Mouse (Mus musculus) embryonic facial prominence, embryonic 11.5 days (tissue): Measurements from ENCODE around the gene Fyn. TPM values are rescaled to one million over a fixed set of nuclear protein-coding genes. Genes with fewer than 3 reads are reported as not detected.

Experiments
- ATAC-seq: fragments of 200-750 bp; cut with Nextera tagmentation; replicated peaks from 2 replicates; pipeline ENCODE4 v1.8.0; 2017; ENCODE audit warnings: low read depth; ENCODE audit not compliant: insufficient number of reproducible peaks, low FRiP score, low TSS enrichment
- DNase-seq: peaks from one replicate; pipeline ENCODE4 v3.0.0-alpha.2; 2015; ENCODE audit warnings: low spot score
- H3K27ac ChIP-seq: fragments of 300-500 bp; sonication (generic); replicated peaks from 2 replicates; pipeline ENCODE4 v1.5.1; 2014; ENCODE audit warnings: mild to moderate bottlenecking, low read depth, low read length, control low read depth
- H3K27me3 ChIP-seq: fragments of 300-500 bp; sonication (generic); 2 replicates; pipeline ENCODE4 v1.6.1; 2014; ENCODE audit warnings: mild to moderate bottlenecking, low read length, moderate library complexity, mixed read lengths; ENCODE audit not compliant: control insufficient read depth, insufficient read depth
- H3K36me3 ChIP-seq: fragments of 300-500 bp; sonication (generic); replicated peaks from 2 replicates; pipeline ENCODE4 v1.6.1; 2014; ENCODE audit warnings: low read depth, mild to moderate bottlenecking, low read length, moderate library complexity, mixed read lengths; ENCODE audit not compliant: control insufficient read depth, insufficient read depth
- H3K4me1 ChIP-seq: fragments of 300-500 bp; sonication (generic); 2 replicates; pipeline ENCODE4 v1.6.1; 2014; ENCODE audit warnings: low read length, mixed read lengths; ENCODE audit not compliant: control insufficient read depth, insufficient read depth
- H3K4me2 ChIP-seq: fragments of 300-500 bp; sonication (generic); 2 replicates; pipeline ENCODE4 v1.6.1; 2014; ENCODE audit warnings: low read depth, mild to moderate bottlenecking, control low read depth, low read length, moderate library complexity
- H3K4me3 ChIP-seq: fragments of 300-500 bp; sonication (generic); 2 replicates; pipeline ENCODE4 v1.5.1; 2014; ENCODE audit warnings: low read depth, low read length, control low read depth
- H3K9ac ChIP-seq: fragments of 300-500 bp; sonication (generic); replicated peaks from 2 replicates; pipeline ENCODE4 v1.6.1; 2014; ENCODE audit warnings: mild to moderate bottlenecking, control low read depth, low read length
- H3K9me3 ChIP-seq: fragments of 300-500 bp; sonication (generic); replicated peaks from 2 replicates; pipeline ENCODE4 v1.6.1; 2016; ENCODE audit warnings: mild to moderate bottlenecking, low read length, inconsistent platforms, mixed read lengths; ENCODE audit not compliant: control insufficient read depth
- WGBS: fragments of 180-500 bp; shearing (Covaris S2); extraction: QIAGEN DNeasy Blood & Tissue Kit; methylation state at CpG from one replicate; pipeline ENCODE4 v1.1.7; 2014; 5-methylcytosine and 5-hydroxymethylcytosine counted together
- polyA plus RNA-seq: library from polyadenylated mRNA; unstranded; fragments of >200 nt; fragmentation: Nextera tagmentation; extraction: Ambion mirVana; gene quantifications from 2 replicates; pipeline ENCODE4 v1.2.1, GENCODE M21; 2014

The Fyn gene
- polyA plus RNA-seq, 1 experiment from 2014 or later = 38.9 TPM

DNA sequence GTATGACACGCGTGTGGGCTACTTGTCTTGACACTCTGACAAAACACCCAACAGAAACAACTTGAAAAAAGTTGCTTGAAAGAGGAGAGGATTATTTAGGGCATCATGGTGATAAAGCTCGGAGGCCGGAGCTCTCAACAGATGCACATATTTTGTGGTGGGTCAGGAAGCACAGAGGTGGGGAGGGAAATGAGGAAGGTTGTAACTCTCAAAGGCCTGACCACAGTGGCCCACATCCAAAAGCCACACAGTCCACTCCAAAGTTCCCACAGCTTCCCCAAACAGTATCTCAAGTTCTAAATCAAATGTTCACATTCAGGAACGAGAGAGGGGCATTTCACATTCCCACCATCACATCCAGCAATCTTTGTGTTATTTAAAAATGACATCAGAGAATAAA lies 232.4 kb downstream of the Fyn start:
- ATAC-seq (no peak), DNase-seq (no peak)
- Histone ChIP-seq H3K4me1 (no peaks in the 10 kb centered on the region), H3K4me3 (no peak overlapping the region), H3K36me3 (no peaks in the 10 kb centered on the region), H3K27me3 (no peaks in the 10 kb centered on the region), H3K9ac (no peak overlapping the region), H3K9me3 (no peaks in the 10 kb centered on the region), H3K4me2 (no peak overlapping the region), H3K27ac (no peak overlapping the region)
- 91% methylated on average over 5 of the region's 5 CpGs for WGBS

DNA sequence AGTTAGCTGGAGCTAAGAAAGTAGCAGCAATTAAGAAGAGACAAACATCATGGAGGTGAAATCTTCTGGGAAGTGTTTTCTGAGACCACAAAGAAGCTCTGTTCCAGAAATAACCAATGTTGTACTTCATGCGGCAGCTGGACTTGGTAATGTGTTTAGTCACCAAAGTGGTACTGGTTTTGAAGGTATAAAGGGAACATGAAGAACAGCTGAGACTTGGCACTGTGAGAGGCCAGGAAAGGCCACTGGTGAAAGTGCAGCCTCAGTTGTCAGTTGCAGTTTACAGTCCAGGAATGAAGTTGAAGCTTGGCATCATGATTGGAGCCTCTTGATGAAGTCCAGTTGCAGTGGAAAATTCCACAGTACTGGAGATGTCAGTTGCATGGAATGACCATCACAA lies 237.8 kb downstream of the Fyn start:
- Histone ChIP-seq H3K9ac (no peak overlapping the region), H3K9me3 (no peaks in the 10 kb centered on the region), H3K27ac (no peak overlapping the region), H3K4me3 (no peak overlapping the region), H3K36me3 (no peaks in the 10 kb centered on the region), H3K4me2 (no peak overlapping the region), H3K27me3 (no peaks in the 10 kb centered on the region), H3K4me1 (peaks cover 2% of the 10 kb centered on the region; the same call in 1 of the 2 replicates)
- DNase-seq (no peak), ATAC-seq (no peak)
- WGBS = 84% methylated on average over 1 of the region's 1 CpGs

DNA sequence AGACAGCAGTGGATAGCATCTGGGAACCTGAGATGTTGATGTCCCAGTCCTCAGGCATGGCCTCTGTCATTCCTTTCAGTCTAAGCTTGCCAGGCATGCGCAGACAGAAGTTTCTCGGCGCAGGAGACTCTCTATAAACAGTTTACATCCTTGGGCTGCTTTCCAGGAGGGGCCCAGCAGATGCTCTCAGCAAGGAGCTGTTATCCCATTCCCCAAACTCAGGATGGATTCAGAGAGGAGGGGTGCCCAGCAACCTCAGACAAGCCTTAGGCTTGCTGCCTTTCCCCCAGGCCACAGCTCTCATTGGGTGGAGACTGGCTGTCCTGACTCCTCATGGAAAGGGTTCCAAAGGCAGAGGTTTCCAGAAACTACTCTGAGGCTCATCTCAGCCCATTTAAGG lies 242.6 kb downstream of the Fyn start:
- H3K27ac ChIP-seq = no peak overlapping the region
- ATAC-seq = no peak
- H3K4me3 ChIP-seq = no peak overlapping the region
- no peak overlapping the region for H3K9ac ChIP-seq
- H3K9me3 ChIP-seq = no peaks in the 10 kb centered on the region
- 67% methylated on average over 3 of the region's 3 CpGs for WGBS
- H3K4me1 ChIP-seq = peaks cover 2% of the 10 kb centered on the region; the same call in 1 of the 2 replicates
- no peak overlapping the region for H3K4me2 ChIP-seq
- H3K27me3 ChIP-seq = no peaks in the 10 kb centered on the region
- DNase-seq = no peak
- no peaks in the 10 kb centered on the region for H3K36me3 ChIP-seq

DNA sequence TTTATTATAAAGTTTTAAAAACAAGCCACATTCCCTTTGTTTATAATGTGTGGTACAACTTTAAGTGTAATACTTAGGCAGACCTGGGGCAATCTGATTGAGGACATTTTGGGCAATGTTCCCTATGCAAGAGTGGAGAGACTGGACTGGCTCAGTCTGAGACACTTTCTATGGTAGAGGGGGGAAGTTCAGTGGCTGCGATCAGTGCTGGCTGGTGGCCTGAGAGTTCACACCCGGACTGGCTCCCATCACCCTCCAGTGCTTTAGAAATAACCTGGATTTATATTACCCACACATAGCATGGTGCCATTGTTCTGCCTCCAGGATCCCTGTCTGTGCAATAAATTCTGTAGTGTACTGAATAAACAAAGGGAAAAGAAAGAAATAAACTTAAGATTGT lies 243.5 kb downstream of the Fyn start:
- H3K4me1 ChIP-seq = peaks cover 2% of the 10 kb centered on the region; the same call in 1 of the 2 replicates
- 79% methylated on average over 2 of the region's 2 CpGs for WGBS
- no peak for DNase-seq
- H3K27me3 ChIP-seq = no peaks in the 10 kb centered on the region
- no peak for ATAC-seq
- H3K4me2 ChIP-seq = no peak overlapping the region
- no peak overlapping the region for H3K27ac ChIP-seq
- H3K9ac ChIP-seq = no peak overlapping the region
- H3K9me3 ChIP-seq = no peaks in the 10 kb centered on the region
- H3K36me3 ChIP-seq = no peaks in the 10 kb centered on the region
- no peak overlapping the region for H3K4me3 ChIP-seq

DNA sequence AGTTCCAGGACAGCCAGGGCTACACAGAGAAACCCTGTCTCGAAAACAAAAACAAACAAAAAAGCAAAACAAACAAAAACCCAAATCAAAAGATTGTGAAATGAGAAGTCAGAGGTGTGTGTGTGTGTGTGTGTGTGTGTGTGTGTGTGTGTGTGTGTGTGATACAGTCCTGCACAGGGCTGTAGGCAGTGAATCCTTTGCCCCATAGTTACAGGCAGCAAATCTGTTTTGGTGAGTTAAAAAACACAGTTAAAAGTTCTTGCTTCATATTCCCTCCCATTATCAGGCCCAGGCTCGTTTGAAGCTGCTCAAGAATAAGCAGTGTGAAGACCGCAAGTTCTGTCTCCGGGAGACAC lies 244.0 kb downstream of the Fyn start, which contains the start of gene Traf3ip2:
Traf3ip2 (plus strand) TSS at position 302 of the 356 bp plus-strand sequence.
- Histone ChIP-seq H3K36me3 (no peaks in the 10 kb centered on the region), H3K4me2 (peak within 1 kb of the TSS; percentile 42), H3K4me3 (peak within 1 kb of the TSS; percentile 18), H3K4me1 (peaks cover 2% of the 10 kb centered on the region; the same call in 1 of the 2 replicates), H3K9me3 (no peaks in the 10 kb centered on the region), H3K9ac (peak within 1 kb of the TSS; percentile 51), H3K27me3 (no peaks in the 10 kb centered on the region), H3K27ac (peak within 1 kb of the TSS; percentile 77)
- 41% methylated on average over 4 of the region's 4 CpGs for WGBS
- ATAC-seq (no peak; the same call in 1 of the 2 replicates), DNase-seq (no peak)

DNA sequence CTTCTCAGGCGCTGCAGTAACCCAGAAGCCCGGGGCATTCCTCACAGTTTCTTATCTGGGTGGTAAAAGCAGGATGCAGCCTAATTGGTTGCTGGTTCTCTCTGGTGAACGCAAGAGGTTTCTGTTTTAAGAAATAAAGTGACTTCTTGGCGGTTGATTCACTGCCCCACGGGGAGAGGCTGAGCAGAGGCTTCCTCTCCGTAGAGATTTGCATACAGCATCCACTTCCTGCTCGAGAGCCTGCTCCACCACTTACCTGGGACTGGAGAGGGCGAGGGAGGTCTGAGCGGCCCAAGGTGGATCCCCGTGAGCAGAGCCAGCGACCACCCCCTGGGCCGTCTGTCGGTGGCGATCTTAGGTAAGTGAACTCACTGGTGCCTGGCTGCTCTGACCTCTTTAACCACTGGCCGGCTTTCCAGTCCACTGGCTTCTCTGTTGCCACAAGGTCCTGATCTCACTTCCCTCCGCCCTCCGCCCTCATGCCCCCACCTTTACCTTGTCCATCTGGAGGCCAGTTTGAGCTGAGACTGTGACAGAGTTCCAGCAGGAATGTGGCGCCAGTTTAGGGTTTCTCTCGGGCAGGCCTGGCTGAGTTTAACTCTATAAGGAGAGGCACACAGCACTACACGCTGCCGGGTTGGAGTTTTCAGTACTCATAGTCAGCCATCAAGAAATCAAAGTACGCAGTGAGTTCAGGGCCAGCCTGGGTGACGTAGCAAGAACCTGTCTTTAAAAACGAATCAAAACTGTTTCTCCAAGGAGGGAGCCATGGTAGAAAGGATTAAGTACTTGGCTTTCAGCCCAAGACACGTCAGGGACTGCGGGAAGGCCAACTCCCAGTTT lies 244.6 kb downstream of the Fyn start:
- WGBS = 6% methylated on average over 26 of the region's 26 CpGs
- H3K4me3 ChIP-seq = peak overlapping the region; percentile 18
- H3K9me3 ChIP-seq = no peaks in the 10 kb centered on the region
- peak overlapping the region; percentile 51 for H3K9ac ChIP-seq
- H3K4me2 ChIP-seq = peak overlapping the region; percentile 42
- DNase-seq (peak; percentile 71), ATAC-seq (peak; percentile 83)
- H3K27me3 ChIP-seq = no peaks in the 10 kb centered on the region
- peaks cover 2% of the 10 kb centered on the region; the same call in 1 of the 2 replicates for H3K4me1 ChIP-seq
- peak overlapping the region; percentile 77 for H3K27ac ChIP-seq
- H3K36me3 ChIP-seq = no peaks in the 10 kb centered on the region

DNA sequence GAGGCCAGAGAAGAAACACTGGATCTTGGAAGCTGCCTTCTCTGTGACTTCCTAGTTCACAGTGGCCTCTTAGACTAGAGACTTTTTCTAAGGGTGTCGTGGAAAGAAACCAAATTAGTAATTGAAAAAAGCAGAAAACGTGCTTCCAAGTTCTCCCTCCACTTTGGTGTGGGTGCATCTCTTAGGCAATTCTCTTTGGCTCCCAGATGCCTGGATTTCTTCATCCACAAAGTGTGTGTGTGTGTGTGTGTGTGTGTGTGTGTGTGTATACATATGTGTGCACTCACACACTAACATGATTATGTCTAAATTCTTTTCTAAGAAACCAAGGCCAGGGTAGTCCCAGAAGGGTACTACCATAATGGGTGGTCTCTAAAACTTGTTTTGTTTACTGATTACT lies 245.3 kb downstream of the Fyn start:
- Histone ChIP-seq H3K4me1 (peaks cover 2% of the 10 kb centered on the region; the same call in 1 of the 2 replicates), H3K4me3 (no peak overlapping the region), H3K36me3 (no peaks in the 10 kb centered on the region), H3K27ac (peak overlapping the region; percentile 77), H3K9me3 (no peaks in the 10 kb centered on the region), H3K27me3 (no peaks in the 10 kb centered on the region), H3K9ac (no peak overlapping the region), H3K4me2 (peak overlapping the region; percentile 42; the same call in 1 of the 2 replicates)
- ATAC-seq (no peak), DNase-seq (no peak)
- WGBS = 36% methylated on average over 2 of the region's 2 CpGs

DNA sequence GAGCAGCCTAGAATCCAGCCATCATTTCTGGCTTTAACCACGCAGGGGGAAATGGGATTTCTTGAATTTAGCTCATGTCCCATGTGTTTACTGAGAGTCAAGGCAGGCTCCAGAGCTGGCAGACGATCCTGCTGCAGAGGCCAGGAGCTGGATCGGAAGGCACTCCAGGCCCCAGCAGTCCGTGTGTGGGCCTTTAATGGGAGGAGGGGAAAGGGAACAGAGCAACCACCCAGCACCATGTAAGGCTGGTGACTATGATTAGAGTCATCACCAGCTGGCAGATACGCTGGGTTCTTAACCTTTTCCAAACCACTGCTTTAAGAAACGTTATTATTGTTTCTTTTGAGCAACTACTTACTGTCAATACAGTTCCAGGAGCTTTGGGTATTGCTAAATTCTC lies 246.0 kb downstream of the Fyn start:
- Histone ChIP-seq H3K9ac (no peak overlapping the region), H3K9me3 (no peaks in the 10 kb centered on the region), H3K36me3 (no peaks in the 10 kb centered on the region), H3K4me3 (no peak overlapping the region), H3K4me1 (peaks cover 2% of the 10 kb centered on the region; the same call in 1 of the 2 replicates), H3K27me3 (no peaks in the 10 kb centered on the region), H3K4me2 (no peak overlapping the region), H3K27ac (no peak overlapping the region)
- ATAC-seq = 0 out of 2 replicates have a peak, but pooled peaks have one; percentile 30
- DNase-seq = peak; percentile 52
- 23% methylated on average over 6 of the region's 6 CpGs for WGBS
